Mouse (Mus musculus) ES-Bruce4 (cell line): ENCODE results near the gene Apba3.

Experiments used
- CTCF ChIP-seq: IDR thresholded peaks from one replicate; pipeline ENCODE4 v1.8.1; 2011; ENCODE audit warnings: low read depth, low read length
- POLR2A ChIP-seq: IDR thresholded peaks from one replicate; pipeline ENCODE4 v1.8.1; 2011; ENCODE audit warnings: low read length; ENCODE audit not compliant: insufficient read depth

DNA sequence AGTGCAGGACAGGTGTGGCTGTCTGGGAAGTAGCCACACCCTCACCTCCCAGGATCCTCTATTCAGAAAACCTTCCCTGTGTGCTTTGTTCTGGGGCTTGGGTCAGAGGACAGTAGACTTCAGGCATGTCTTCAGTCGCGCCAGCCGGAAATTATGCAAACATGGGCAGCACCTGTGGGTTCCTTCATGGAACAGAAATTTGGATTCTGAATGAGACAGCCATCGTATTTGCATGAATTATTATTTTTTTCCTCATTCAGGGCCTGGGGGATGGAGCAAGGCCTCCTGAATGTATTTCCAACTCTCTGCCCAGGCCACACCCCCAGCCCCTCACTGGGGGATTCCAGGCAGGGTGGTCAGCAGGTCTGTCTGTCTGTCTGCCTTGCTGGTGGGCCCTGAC lies 5.7 kb upstream of the Apba3 start:
- TF ChIP-seq POLR2A (no peak), CTCF (no peak)
